Comparison of ENCODE assay signal across 8 mouse cellular contexts in the genomic region with DNA sequence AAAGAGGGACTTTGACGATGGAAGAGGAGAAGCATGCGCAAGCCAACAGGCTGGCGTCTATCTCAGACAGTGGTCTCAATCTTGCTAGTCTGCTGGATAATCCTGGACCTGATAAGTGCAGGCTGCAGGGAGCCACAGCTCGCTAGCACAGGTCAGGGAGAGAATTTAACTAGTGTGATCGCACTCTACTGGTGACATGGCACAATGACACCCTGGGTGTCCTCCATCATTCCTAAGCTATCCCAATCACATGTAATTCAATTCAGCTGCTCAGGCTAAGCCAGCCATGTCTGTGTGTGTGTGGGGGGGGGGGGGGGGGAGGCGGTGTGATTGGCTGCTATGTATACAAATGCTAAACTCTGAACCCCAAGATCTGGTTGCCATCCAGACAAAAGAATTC. TPM values are rescaled to one million over a fixed set of nuclear protein-coding genes. Genes with fewer than 3 reads are reported as not detected.
DNase-seq lines count a peak whose midpoint lies in the region; ATAC-seq and TF ChIP-seq lines count a peak whose summit lies in the region.
"Had no signal": no experiment of that assay in that cellular context is flagged by ENCODE, and none has a peak within 500 bp of the region (broad histone marks: within the 10 kb centered on the region; RNA-seq: fewer than 3 reads in every experiment).

No protein-coding gene starts in this region.

- H3K9ac ChIP-seq in midbrain, postnatal 0 days (replicated peaks; ENCODE audit: low read length, poor library complexity, severe bottlenecking) = no peak overlapping the region
- H3K9ac ChIP-seq: heart, embryonic 15.5 days had no signal

- no peak overlapping the region for H3K27ac ChIP-seq in midbrain, postnatal 0 days (ENCODE audit: low read depth, low read length)
- H3K27ac ChIP-seq: heart, embryonic 15.5 days had no signal

- no peak overlapping the region for H3K4me2 ChIP-seq in midbrain, postnatal 0 days (ENCODE audit: low read depth, low read length, poor library complexity, severe bottlenecking)
- H3K4me2 ChIP-seq: heart, embryonic 15.5 days had no signal

- no peak overlapping the region for H3K4me3 ChIP-seq in midbrain, postnatal 0 days (ENCODE audit: low read depth, low read length)
- H3K4me3 ChIP-seq: heart, embryonic 15.5 days had no signal

- WGBS in midbrain, postnatal 0 days = 8% methylated on average over 6 of the region's 6 CpGs

- peak; percentile 73 for TF ChIP-seq CTCF in midbrain, postnatal 0 days (IDR thresholded peaks at IDR 0.05)

- no peaks in the 10 kb centered on the region for H3K36me3 ChIP-seq in midbrain, postnatal 0 days (ENCODE audit: insufficient read depth, low read length)
- H3K36me3 ChIP-seq: heart, embryonic 15.5 days had no signal

- no peaks in the 10 kb centered on the region for H3K9me3 ChIP-seq in midbrain, postnatal 0 days (ENCODE audit: low read length)
- H3K9me3 ChIP-seq: heart, embryonic 15.5 days had no signal

- peak; percentile 19 for DNase-seq in urinary bladder, postnatal 14 days (ENCODE audit: low spot score)
- no peak for DNase-seq in urinary bladder, postnatal 25 days (ENCODE audit: low spot score)
- peak; percentile 80 for DNase-seq in cerebellum, adult 9-10 months
- peak; percentile 31 to 37 for DNase-seq in layer of hippocampus, postnatal 14 days (ENCODE audit: low spot score in 2 of 2)
- DNase-seq in midbrain, postnatal 0 days (ENCODE audit: low spot score) = peak; percentile 61
- DNase-seq in ovary, postnatal 14 days (ENCODE audit: low spot score) = no peak

- 0 out of 2 replicates have a peak, but pooled peaks cover 5% of the 10 kb centered on the region for H3K27me3 ChIP-seq in midbrain, postnatal 0 days (ENCODE audit: insufficient read depth, low read length)

- ATAC-seq in granulocyte monocyte progenitor cell, adult 5-6 weeks (replicated peaks; ENCODE audit: poor library complexity, severe bottlenecking) = peak; percentile 63
- ATAC-seq in midbrain, postnatal 0 days (ENCODE audit: low FRiP score) = peak; percentile 60

- no peaks in the 10 kb centered on the region for H3K4me1 ChIP-seq in midbrain, postnatal 0 days (ENCODE audit: insufficient read depth, low read length)

RNA-seq across cellular contexts. Expression of a gene that starts 6.6 kb away (rescaled TPM):
- total RNA-seq in granulocyte monocyte progenitor cell, adult 5-6 weeks (2014; fragmentation: Nextera tagmentation) = not detected in 2 replicates
- total RNA-seq in granulocyte monocyte progenitor cell, adult 5-6 weeks (2017) = not detected in 2 replicates
- total RNA-seq in layer of hippocampus, postnatal 14 days (2021) = not detected
- not detected in 2 replicates for total RNA-seq in midbrain, postnatal 0 days (2014; rRNA removed)
- polyA plus RNA-seq in midbrain, postnatal 0 days (2015; fragmentation: Nextera tagmentation; extraction: Ambion mirVana) = not detected in 2 replicates
- polyA plus RNA-seq: heart, embryonic 15.5 days had no signal

RNA-seq across cellular contexts. Expression of a gene that starts 31.3 kb away (rescaled TPM):
- not detected in 2 replicates for total RNA-seq in granulocyte monocyte progenitor cell, adult 5-6 weeks (2014; fragmentation: Nextera tagmentation)
- total RNA-seq in granulocyte monocyte progenitor cell, adult 5-6 weeks (2017) = not detected in 2 replicates
- 10 to 100 TPM; 20.9 to 24.6 TPM for total RNA-seq in layer of hippocampus, postnatal 14 days (2021)
- total RNA-seq in midbrain, postnatal 0 days (2014; rRNA removed) = 8.8 and 11.0 TPM in 2 replicates
- 6.9 and 7.9 TPM in 2 replicates for polyA plus RNA-seq in midbrain, postnatal 0 days (2015; fragmentation: Nextera tagmentation; extraction: Ambion mirVana)

RNA-seq across cellular contexts. Expression of a gene that starts 46.3 kb away (rescaled TPM):
- 45.0 and 52.3 TPM in 2 replicates for total RNA-seq in granulocyte monocyte progenitor cell, adult 5-6 weeks (2014; fragmentation: Nextera tagmentation)
- total RNA-seq in granulocyte monocyte progenitor cell, adult 5-6 weeks (2017) = 27.4 and 34.8 TPM in 2 replicates
- total RNA-seq in layer of hippocampus, postnatal 14 days (2021) = 10 to 100 TPM; 31.8 to 33.4 TPM
- total RNA-seq in midbrain, postnatal 0 days (2014; rRNA removed) = 22.8 and 23.3 TPM in 2 replicates
- 23.5 and 26.4 TPM in 2 replicates for polyA plus RNA-seq in midbrain, postnatal 0 days (2015; fragmentation: Nextera tagmentation; extraction: Ambion mirVana)

RNA-seq across cellular contexts. Expression of a gene that starts 48.9 kb away (rescaled TPM):
- 1.6 and 6.2 TPM in 2 replicates for total RNA-seq in granulocyte monocyte progenitor cell, adult 5-6 weeks (2014; fragmentation: Nextera tagmentation)
- total RNA-seq in granulocyte monocyte progenitor cell, adult 5-6 weeks (2017) = 2.0 and 2.2 TPM in 2 replicates
- under 1 TPM; 0.24 to 0.25 TPM for total RNA-seq in layer of hippocampus, postnatal 14 days (2021)
- 1.1 TPM in 2 replicates for total RNA-seq in midbrain, postnatal 0 days (2014; rRNA removed)
- 0.48 and 0.51 TPM in 2 replicates for polyA plus RNA-seq in midbrain, postnatal 0 days (2015; fragmentation: Nextera tagmentation; extraction: Ambion mirVana)

Comparison
In these comparisons a context has a peak if more than half of its experiments do, and no peak if none do; other contexts are left out.
1. DNase-seq: peak in urinary bladder, postnatal 14 days (single experiment), cerebellum, adult 9-10 months (single experiment), layer of hippocampus, postnatal 14 days (2 of 2) and midbrain, postnatal 0 days (single experiment); none in urinary bladder, postnatal 25 days (single experiment) and ovary, postnatal 14 days (single experiment).